Mouse (Mus musculus) liver, embryonic 12.5 days (tissue): ENCODE data around the gene Tpp2. TPM values are rescaled to one million over a fixed set of nuclear protein-coding genes. Genes with fewer than 3 reads are reported as not detected.
A peak's percentile ranks its signal among the peaks of the same experiment; 100 is the strongest.

Experiments used
- ATAC-seq: fragments of 200-750 bp; cut with Nextera tagmentation; 2 replicates; pipeline ENCODE4 v1.8.0; 2017; ENCODE audit warnings: moderate number of reproducible peaks, mild to moderate bottlenecking, moderate library complexity
- H3K27ac ChIP-seq: fragments of 300-500 bp; sonication (generic); 2 replicates; pipeline ENCODE4 v1.5.1; 2016; ENCODE audit warnings: mild to moderate bottlenecking
- H3K27me3 ChIP-seq: fragments of 300-500 bp; sonication (generic); replicated peaks from 2 replicates; pipeline ENCODE4 v1.6.1; 2016; ENCODE audit warnings: mild to moderate bottlenecking, moderate library complexity
- H3K36me3 ChIP-seq: fragments of 300-500 bp; sonication (generic); 2 replicates; pipeline ENCODE4 v1.6.1; 2016; ENCODE audit warnings: mild to moderate bottlenecking, moderate library complexity
- H3K4me1 ChIP-seq: fragments of 300-500 bp; sonication (generic); 2 replicates; pipeline ENCODE4 v1.6.1; 2016
- H3K4me2 ChIP-seq: fragments of 300-500 bp; sonication (generic); 2 replicates; pipeline ENCODE4 v1.6.1; 2016; ENCODE audit warnings: mild to moderate bottlenecking, moderate library complexity
- H3K4me3 ChIP-seq: fragments of 300-500 bp; sonication (generic); 2 replicates; pipeline ENCODE4 v1.5.1; 2016; ENCODE audit warnings: mild to moderate bottlenecking, moderate library complexity
- H3K9ac ChIP-seq: fragments of 300-500 bp; sonication (generic); 2 replicates; pipeline ENCODE4 v1.6.1; 2016; ENCODE audit warnings: mild to moderate bottlenecking, moderate library complexity
- H3K9me3 ChIP-seq: fragments of 300-500 bp; sonication (generic); replicated peaks from 2 replicates; pipeline ENCODE4 v1.6.1; 2016; ENCODE audit warnings: mild to moderate bottlenecking, moderate library complexity
- WGBS: fragments of 180-500 bp; shearing (Covaris S2); methylation state at CpG from one replicate; pipeline ENCODE4 v1.1.7; 2016; ENCODE audit not compliant: insufficient replicate concordance; 5-methylcytosine and 5-hydroxymethylcytosine counted together
- polyA plus RNA-seq: library from polyadenylated mRNA; unstranded; fragments of >200 nt; fragmentation: Nextera tagmentation; extraction: Ambion mirVana; gene quantifications from 2 replicates; pipeline ENCODE4 v1.2.1, GENCODE M21; 2016

Gene Tpp2
- polyA plus RNA-seq, 1 experiment from 2014 or later, result 44.9 TPM

DNA sequence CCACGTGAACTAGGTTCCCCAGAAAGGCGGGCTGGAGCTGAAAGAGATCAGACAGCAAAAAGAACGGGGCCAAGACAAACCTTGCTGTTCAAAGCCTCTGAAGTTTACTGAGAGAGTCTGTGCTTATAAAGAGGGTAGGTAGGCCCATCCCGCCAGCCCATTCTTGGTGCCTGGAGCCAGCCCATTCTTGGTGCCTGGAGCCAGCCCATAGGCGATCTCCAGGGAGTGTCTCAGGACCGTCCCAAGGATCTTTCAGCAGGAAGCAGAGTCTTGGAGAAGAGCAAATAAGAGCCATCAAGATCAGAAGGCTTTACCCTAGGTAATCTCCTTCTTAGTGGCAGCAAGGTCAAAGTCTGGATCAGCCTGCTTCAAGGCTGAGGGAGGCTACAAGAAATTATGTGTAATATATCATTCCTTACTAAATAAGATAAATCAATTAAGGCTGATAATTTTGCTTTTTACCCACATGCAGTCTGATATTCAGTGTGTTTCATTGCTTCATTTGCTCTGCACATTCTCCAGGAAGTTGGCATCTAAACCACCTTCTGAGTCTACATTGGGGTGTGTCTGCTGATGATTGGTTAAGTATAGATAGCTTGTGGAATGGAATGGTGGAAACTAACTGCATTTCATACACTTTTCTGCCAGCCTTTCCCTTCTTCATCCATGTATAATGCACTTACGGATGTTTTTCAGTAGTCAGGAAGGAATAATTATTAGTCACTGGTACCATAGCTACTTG lies 8.2 kb downstream of the Tpp2 start:
- WGBS, result 87% methylated on average over 7 of the region's 7 CpGs
- 0 out of 2 replicates have a peak overlapping the region, but pooled peaks have one; percentile 21 for H3K27ac ChIP-seq

DNA sequence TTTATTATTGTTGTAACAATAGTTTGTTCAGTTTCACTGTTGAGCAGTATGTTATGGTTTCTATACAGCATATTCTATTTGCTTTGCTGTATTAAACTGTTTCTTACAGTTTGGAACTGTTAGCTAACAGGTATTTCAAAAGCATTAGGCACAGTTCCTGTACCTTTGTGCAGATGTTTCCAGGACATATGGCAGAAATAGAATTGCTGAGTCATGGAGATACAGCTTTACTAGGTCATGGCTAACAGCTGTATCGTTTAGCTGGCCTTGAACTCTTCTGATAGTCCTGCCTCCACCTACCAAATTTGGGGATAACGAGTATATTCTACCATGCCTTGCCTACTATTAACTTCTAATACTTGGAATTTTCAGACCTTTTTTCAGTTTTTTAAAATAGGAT lies 9.4 kb downstream of the Tpp2 start:
- ATAC-seq, result peak; percentile 88
- H3K4me1 ChIP-seq, result peaks cover 21% of the 10 kb centered on the region
- H3K4me3 ChIP-seq, result no peak overlapping the region
- no peak overlapping the region for H3K4me2 ChIP-seq
- H3K36me3 ChIP-seq, result peaks cover 37% of the 10 kb centered on the region
- no peak overlapping the region for H3K27ac ChIP-seq
- 48% methylated on average over 2 of the region's 2 CpGs for WGBS
- H3K9ac ChIP-seq, result no peak overlapping the region
- H3K9me3 ChIP-seq, result no peaks in the 10 kb centered on the region
- H3K27me3 ChIP-seq, result no peaks in the 10 kb centered on the region

More for the DNA sequence above, 8.2 kb downstream of the Tpp2 start:
- Histone ChIP-seq H3K27me3 (no peaks in the 10 kb centered on the region), H3K36me3 (peaks cover 33% of the 10 kb centered on the region), H3K9ac (no peak overlapping the region), H3K9me3 (no peaks in the 10 kb centered on the region), H3K4me2 (no peak overlapping the region), H3K4me1 (peaks cover 27% of the 10 kb centered on the region), H3K4me3 (no peak overlapping the region)
- no peak for ATAC-seq

DNA sequence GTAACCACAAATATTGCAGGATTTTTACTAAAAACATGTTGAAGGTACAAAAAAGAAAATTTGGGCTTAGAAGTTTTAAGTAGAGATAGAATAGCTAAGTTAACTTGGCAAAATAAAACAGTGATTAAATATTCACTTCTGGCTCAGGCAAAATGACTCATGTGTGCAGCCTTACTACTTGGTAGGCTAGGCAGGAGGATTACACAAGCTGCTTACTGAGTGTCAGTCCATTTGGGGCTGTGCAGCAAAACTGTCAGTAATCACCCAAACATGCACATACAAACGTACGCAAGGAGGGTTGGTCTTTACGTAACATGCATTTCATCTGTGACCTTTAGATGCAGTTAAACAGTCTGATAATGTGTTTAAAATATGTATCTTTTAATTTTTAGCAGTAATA lies 20.2 kb downstream of the Tpp2 start:
- Histone ChIP-seq H3K36me3 (peaks cover 60% of the 10 kb centered on the region), H3K4me3 (no peak overlapping the region), H3K4me1 (no peaks in the 10 kb centered on the region), H3K9ac (no peak overlapping the region), H3K4me2 (no peak overlapping the region), H3K9me3 (no peaks in the 10 kb centered on the region), H3K27ac (no peak overlapping the region), H3K27me3 (no peaks in the 10 kb centered on the region)
- 88% methylated on average over 3 of the region's 3 CpGs for WGBS
- no peak for ATAC-seq

- 87% methylated on average over 4 of the region's 4 CpGs for WGBS
- Histone ChIP-seq H3K9me3 (no peaks in the 10 kb centered on the region), H3K4me3 (no peak overlapping the region), H3K9ac (no peak overlapping the region), H3K27me3 (no peaks in the 10 kb centered on the region), H3K4me1 (no peaks in the 10 kb centered on the region), H3K27ac (no peak overlapping the region), H3K36me3 (peaks cover 62% of the 10 kb centered on the region), H3K4me2 (no peak overlapping the region)
- no peak for ATAC-seq
These were observed 30.9 kb downstream of the Tpp2 start for GRCm38 (mm10) chr1:43964381-43964780.

DNA sequence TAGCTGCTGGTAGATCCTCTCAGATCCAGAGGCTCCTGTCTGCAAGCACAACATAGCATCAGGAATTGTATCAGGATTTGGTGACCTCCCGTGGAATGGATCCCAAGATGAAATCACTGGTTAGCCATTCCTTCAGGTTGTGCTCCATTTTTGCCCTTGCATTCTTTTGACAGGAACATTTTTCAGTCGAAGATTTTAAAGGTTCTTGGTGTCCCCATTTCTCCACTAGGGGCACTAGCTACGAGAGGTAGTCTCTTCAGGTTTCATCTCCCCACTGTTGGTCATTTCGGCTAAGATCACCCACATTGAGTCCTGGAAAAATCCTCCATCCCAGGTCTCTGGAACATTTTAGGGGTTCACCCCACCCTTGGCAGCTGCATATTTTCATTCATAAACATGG lies 33.3 kb downstream of the Tpp2 start:
- Histone ChIP-seq H3K4me2 (no peak overlapping the region), H3K27me3 (no peaks in the 10 kb centered on the region), H3K27ac (no peak overlapping the region), H3K36me3 (peaks cover 61% of the 10 kb centered on the region), H3K9me3 (no peaks in the 10 kb centered on the region), H3K9ac (no peak overlapping the region), H3K4me3 (no peak overlapping the region), H3K4me1 (no peaks in the 10 kb centered on the region)
- no peak for ATAC-seq
- 77% methylated on average over 4 of the region's 4 CpGs for WGBS

DNA sequence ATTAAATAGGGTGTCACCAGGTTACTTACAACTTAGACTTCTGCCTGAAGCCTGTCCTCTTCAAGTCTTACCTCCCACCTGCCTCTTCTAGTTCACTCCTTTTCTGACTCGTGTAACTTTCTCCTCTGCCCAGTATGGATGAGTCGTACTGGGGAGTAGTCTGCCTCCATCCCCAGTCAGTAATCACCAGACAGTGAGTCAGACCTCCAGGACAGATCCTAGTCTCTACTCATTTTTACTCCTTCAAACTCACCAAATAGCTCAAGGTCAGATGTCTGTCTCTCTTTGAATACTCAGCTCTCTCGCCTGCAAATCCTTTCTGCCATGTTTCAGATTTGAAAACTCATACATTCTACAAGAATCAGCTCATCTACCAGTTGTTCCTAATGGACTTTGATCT lies 35.9 kb downstream of the Tpp2 start:
- no peak overlapping the region for H3K9ac ChIP-seq
- 79% methylated on average over 3 of the region's 3 CpGs for WGBS
- H3K27me3 ChIP-seq, result no peaks in the 10 kb centered on the region
- no peaks in the 10 kb centered on the region for H3K9me3 ChIP-seq
- no peak overlapping the region for H3K27ac ChIP-seq
- H3K4me2 ChIP-seq, result no peak overlapping the region
- ATAC-seq, result no peak
- no peaks in the 10 kb centered on the region for H3K4me1 ChIP-seq
- no peak overlapping the region for H3K4me3 ChIP-seq
- peaks cover 68% of the 10 kb centered on the region for H3K36me3 ChIP-seq

DNA sequence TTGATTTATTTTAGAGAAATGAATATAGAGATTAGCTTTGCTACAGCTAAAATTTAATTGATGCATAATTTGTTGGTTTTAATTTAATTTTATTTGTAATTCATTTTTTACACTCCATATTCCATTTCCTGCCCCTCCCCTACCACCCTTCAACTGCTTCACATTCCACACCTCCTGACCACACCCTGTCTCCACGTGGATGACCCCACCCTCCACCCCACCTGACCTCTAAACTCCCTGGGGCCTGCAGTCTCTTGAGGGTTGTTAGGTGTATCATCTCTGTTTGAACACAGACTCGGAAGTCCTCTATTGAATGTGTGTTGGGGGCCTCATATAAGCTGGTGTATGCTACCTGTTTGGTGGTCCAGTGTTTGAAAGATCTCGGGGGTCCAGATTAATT lies 37.6 kb downstream of the Tpp2 start:
- H3K4me2 ChIP-seq, result no peak overlapping the region
- H3K27me3 ChIP-seq, result no peaks in the 10 kb centered on the region
- no peak overlapping the region for H3K4me3 ChIP-seq
- no peak overlapping the region for H3K27ac ChIP-seq
- H3K4me1 ChIP-seq, result no peaks in the 10 kb centered on the region
- peaks cover 75% of the 10 kb centered on the region for H3K36me3 ChIP-seq
- no peaks in the 10 kb centered on the region for H3K9me3 ChIP-seq
- no peak for ATAC-seq
- H3K9ac ChIP-seq, result no peak overlapping the region
- WGBS, result 55% methylated on average over 3 of the region's 3 CpGs

DNA sequence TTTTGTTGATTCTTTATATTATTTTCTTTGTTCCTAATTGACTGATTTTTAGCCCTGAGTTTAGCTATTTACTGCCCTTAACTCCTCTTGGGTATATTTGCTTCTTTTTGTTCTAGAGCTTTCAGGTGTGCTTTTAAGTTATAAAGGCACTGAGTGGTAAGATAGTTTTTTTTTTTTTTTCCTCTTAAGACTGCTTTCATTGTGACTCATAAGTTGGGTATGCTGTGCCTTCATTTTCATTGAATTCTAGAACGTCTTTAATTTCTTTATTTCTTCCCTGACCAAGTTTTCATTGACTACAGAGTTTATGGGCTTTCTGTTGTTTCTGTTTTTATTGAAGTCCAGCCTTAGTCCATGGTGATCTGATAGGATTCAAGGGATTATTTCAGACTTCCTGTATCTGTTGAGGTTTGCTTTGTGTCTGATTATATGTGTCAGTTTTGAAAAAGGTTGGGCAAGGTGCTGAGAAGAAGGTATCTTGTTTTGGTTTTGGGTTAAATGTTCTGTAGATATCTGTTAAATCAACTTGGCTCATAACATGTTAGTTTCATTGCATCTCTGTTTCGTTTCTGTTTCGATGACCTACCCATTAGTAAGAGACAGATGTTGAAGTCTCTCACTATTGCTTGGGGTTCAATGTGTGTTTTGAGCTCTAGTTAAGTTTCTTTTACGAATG lies 63.6 kb downstream of the Tpp2 start:
- H3K27ac ChIP-seq, result no peak overlapping the region
- H3K9me3 ChIP-seq, result no peaks in the 10 kb centered on the region
- H3K4me3 ChIP-seq, result no peak overlapping the region
- H3K36me3 ChIP-seq, result peaks cover 80% of the 10 kb centered on the region
- H3K4me2 ChIP-seq, result no peak overlapping the region
- WGBS, result 88% methylated on average over 4 of the region's 4 CpGs
- no peaks in the 10 kb centered on the region for H3K4me1 ChIP-seq
- no peak for ATAC-seq
- H3K27me3 ChIP-seq, result no peaks in the 10 kb centered on the region
- H3K9ac ChIP-seq, result no peak overlapping the region

GRCm38 (mm10) chr1:44004513-44004912 lies 71.1 kb downstream of the Tpp2 start:
- 85% methylated on average over 2 of the region's 2 CpGs for WGBS
- ATAC-seq, result no peak
- peaks cover 59% of the 10 kb centered on the region for H3K36me3 ChIP-seq
- H3K27ac ChIP-seq, result no peak overlapping the region
- no peaks in the 10 kb centered on the region for H3K9me3 ChIP-seq
- H3K4me2 ChIP-seq, result no peak overlapping the region
- no peaks in the 10 kb centered on the region for H3K27me3 ChIP-seq
- H3K9ac ChIP-seq, result no peak overlapping the region
- H3K4me1 ChIP-seq, result no peaks in the 10 kb centered on the region
- no peak overlapping the region for H3K4me3 ChIP-seq

GRCm38 (mm10) chr1:44015556-44015955 lies 82.1 kb downstream of the Tpp2 start:
- Histone ChIP-seq H3K27me3 (0 out of 2 replicates have a peak, but pooled peaks cover 5% of the 10 kb centered on the region), H3K4me3 (no peak overlapping the region), H3K9me3 (no peaks in the 10 kb centered on the region), H3K4me2 (no peak overlapping the region), H3K27ac (no peak overlapping the region), H3K4me1 (no peaks in the 10 kb centered on the region), H3K36me3 (no peaks in the 10 kb centered on the region), H3K9ac (no peak overlapping the region)
- WGBS, result 51% methylated on average over 2 of the region's 2 CpGs
- no peak for ATAC-seq

- no peak within 1 kb of the TSS for H3K4me2 ChIP-seq
- no peaks in the 10 kb centered on the region for H3K36me3 ChIP-seq
- no peak within 1 kb of the TSS for H3K4me3 ChIP-seq
- no peaks in the 10 kb centered on the region for H3K4me1 ChIP-seq
- no peak within 1 kb of the TSS for H3K27ac ChIP-seq
- no peak within 1 kb of the TSS for H3K9ac ChIP-seq
- no peak for ATAC-seq
- no peaks in the 10 kb centered on the region for H3K9me3 ChIP-seq
- H3K27me3 ChIP-seq, result 0 out of 2 replicates have a peak, but pooled peaks cover 5% of the 10 kb centered on the region
These were observed 86.5 kb downstream of the Tpp2 start, which contains the start of gene Mettl21c for GRCm38 (mm10) chr1:44019934-44020333. Gene Mettl21c (minus strand): TSS chr1:44020034.

DNA sequence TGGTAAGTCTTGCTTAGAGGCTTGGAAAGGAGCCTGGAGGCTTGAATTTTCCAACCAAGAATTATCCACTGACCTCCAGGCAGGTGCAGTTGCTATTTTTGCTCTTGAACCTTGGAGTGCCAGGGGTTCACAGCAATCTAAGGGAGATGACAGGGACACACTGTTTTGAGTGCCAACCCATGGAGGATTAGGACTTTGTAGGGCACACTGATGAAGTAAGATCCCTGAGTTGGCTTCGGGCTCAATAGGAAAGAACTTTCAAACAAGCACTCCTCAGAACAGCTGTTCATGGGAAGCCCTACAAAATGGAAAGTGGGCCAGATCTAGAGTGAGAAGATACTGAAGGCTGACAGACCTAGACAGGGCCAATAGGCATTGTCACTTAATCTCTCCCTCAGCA lies 89.2 kb downstream of the Tpp2 start:
- Histone ChIP-seq H3K27ac (no peak overlapping the region), H3K9ac (no peak overlapping the region), H3K4me3 (no peak overlapping the region), H3K4me1 (no peaks in the 10 kb centered on the region), H3K4me2 (no peak overlapping the region), H3K27me3 (no peaks in the 10 kb centered on the region), H3K9me3 (no peaks in the 10 kb centered on the region), H3K36me3 (no peaks in the 10 kb centered on the region)
- WGBS, result 60% methylated on average over 1 of the region's 1 CpGs
- no peak for ATAC-seq
